In genomic region chr5:113735023-113735344, GRCm38 (mm10) we compare ENCODE assay signal across 8 mouse cellular contexts. TPM values are rescaled to one million over a fixed set of nuclear protein-coding genes. Genes with fewer than 3 reads are reported as not detected.
DNase-seq lines count a peak whose midpoint lies in the region; ATAC-seq and TF ChIP-seq lines count a peak whose summit lies in the region.

No protein-coding gene starts in this region.

- peak overlapping the region; percentile 72 for H3K27ac ChIP-seq in heart, embryonic 13.5 days (replicated peaks)
- peak overlapping the region; percentile 97 for H3K27ac ChIP-seq in hindbrain, embryonic 13.5 days

- H3K4me2 ChIP-seq in heart, embryonic 13.5 days, result peak overlapping the region; percentile 77
- H3K4me2 ChIP-seq in hindbrain, embryonic 13.5 days, result peak overlapping the region; percentile 78

- no peaks in the 10 kb centered on the region for H3K9me3 ChIP-seq in heart, embryonic 13.5 days
- no peaks in the 10 kb centered on the region; the same call in 1 of the 2 replicates for H3K9me3 ChIP-seq in G1E (replicated peaks)
- H3K9me3 ChIP-seq in hindbrain, embryonic 13.5 days, result no peaks in the 10 kb centered on the region
- H3K9me3 ChIP-seq in megakaryocyte, embryonic 14.5 days, result no peaks in the 10 kb centered on the region

- no peak for TF ChIP-seq CTCF in G1E (IDR thresholded peaks at IDR 0.05; ENCODE audit: low read depth, low read length)

- peaks cover 18% of the 10 kb centered on the region for H3K4me1 ChIP-seq in heart, embryonic 13.5 days
- H3K4me1 ChIP-seq in G1E (ENCODE audit: insufficient read depth, low read depth, low read length), result peaks cover 34% of the 10 kb centered on the region
- H3K4me1 ChIP-seq in hindbrain, embryonic 13.5 days (replicated peaks), result peaks cover 34% of the 10 kb centered on the region
- H3K4me1 ChIP-seq in megakaryocyte, embryonic 14.5 days, result peaks cover 33% of the 10 kb centered on the region

- H3K27me3 ChIP-seq in heart, embryonic 13.5 days (replicated peaks), result no peaks in the 10 kb centered on the region
- no peaks in the 10 kb centered on the region; the same call in 1 of the 2 replicates for H3K27me3 ChIP-seq in G1E (ENCODE audit: insufficient read depth, low read length)
- no peaks in the 10 kb centered on the region for H3K27me3 ChIP-seq in hindbrain, embryonic 13.5 days
- H3K27me3 ChIP-seq in megakaryocyte, embryonic 14.5 days (replicated peaks), result peaks cover 10% of the 10 kb centered on the region

- H3K4me3 ChIP-seq in heart, embryonic 13.5 days, result peak overlapping the region; percentile 68
- peak overlapping the region; percentile 86 for H3K4me3 ChIP-seq in G1E (ENCODE audit: low read depth, low read length)
- H3K4me3 ChIP-seq in hindbrain, embryonic 13.5 days, result peak overlapping the region; percentile 63
- H3K4me3 ChIP-seq in megakaryocyte, embryonic 14.5 days (replicated peaks), result peak overlapping the region; percentile 100

- peak overlapping the region; percentile 77 for H3K9ac ChIP-seq in heart, embryonic 13.5 days
- H3K9ac ChIP-seq in hindbrain, embryonic 13.5 days, result peak overlapping the region; percentile 73

- H3K36me3 ChIP-seq in heart, embryonic 13.5 days, result peaks cover 25% of the 10 kb centered on the region
- H3K36me3 ChIP-seq in G1E (replicated peaks), result peaks cover 34% of the 10 kb centered on the region
- peaks cover 24% of the 10 kb centered on the region for H3K36me3 ChIP-seq in hindbrain, embryonic 13.5 days
- peaks cover 33% of the 10 kb centered on the region for H3K36me3 ChIP-seq in megakaryocyte, embryonic 14.5 days (replicated peaks; ENCODE audit: low read length)

- 37% methylated on average over 7 of the region's 7 CpGs for WGBS in heart, embryonic 13.5 days
- 25% methylated on average over 7 of the region's 7 CpGs for WGBS in hindbrain, embryonic 13.5 days

- no peak for ATAC-seq in heart, embryonic 13.5 days (ENCODE audit: extremely low read depth, insufficient number of reproducible peaks, low FRiP score, low TSS enrichment)
- no peak for ATAC-seq in G1E (ENCODE audit: extremely low read depth, insufficient number of reproducible peaks, low FRiP score, poor library complexity, severe bottlenecking)
- ATAC-seq in hindbrain, embryonic 13.5 days (ENCODE audit: low FRiP score), result no peak

- no peak for DNase-seq in heart, adult 8-10 months (ENCODE audit: low spot score)
- peak; percentile 11 for DNase-seq in G1E (ENCODE audit: low spot score)
- no peak for DNase-seq in adrenal gland, adult 8-10 months
- DNase-seq in spleen, adult 18-20 months, result no peak
- no peak for DNase-seq in T-cell, adult 2 months (ENCODE audit: low spot score)

RNA-seq across cellular contexts. Expression of gene Ficd, which starts 0.6 kb away (rescaled TPM):
- 5.0 TPM in 2 replicates for polyA plus RNA-seq in heart, embryonic 13.5 days (2015; fragmentation: Nextera tagmentation; extraction: Ambion mirVana)
- 10 to 100 TPM; 10.2 to 11.6 (median 10.8) TPM for total RNA-seq in heart, adult 8-10 months (2022)
- total RNA-seq in G1E (2014; fragmentation: Nextera tagmentation) (2.4 and 5.8 TPM in 2 replicates), G1E (2017) (1.5 and 1.7 TPM in 2 replicates)
- 1.4 and 1.9 TPM in 2 replicates for polyA plus RNA-seq in G1E (2012)
- 8.0 and 8.2 TPM in 2 replicates for polyA plus RNA-seq in hindbrain, embryonic 13.5 days (2015; fragmentation: Nextera tagmentation; extraction: Ambion mirVana)
- 1.2 and 2.4 TPM in 2 replicates for polyA plus RNA-seq in megakaryocyte, embryonic 14.5 days (2012; ENCODE audit: insufficient read depth, low replicate concordance)
- 10 to 100 TPM; 15.7 to 25.8 (median 17.6) TPM for total RNA-seq in adrenal gland, adult 8-10 months (2022)

RNA-seq across cellular contexts. Expression of gene 1700069L16Rik, which starts 10.4 kb away (rescaled TPM):
- polyA plus RNA-seq in heart, embryonic 13.5 days (2015; fragmentation: Nextera tagmentation; extraction: Ambion mirVana), result not detected in 2 replicates
- not detected for total RNA-seq in heart, adult 8-10 months (2022)
- total RNA-seq in G1E (2014; fragmentation: Nextera tagmentation), result not detected in 2 replicates
- 0.29 TPM in 1 of 2 replicates, not detected in the other for total RNA-seq in G1E (2017)
- polyA plus RNA-seq in G1E (2012), result not detected in 2 replicates
- not detected in 2 replicates for polyA plus RNA-seq in hindbrain, embryonic 13.5 days (2015; fragmentation: Nextera tagmentation; extraction: Ambion mirVana)
- not detected in 2 replicates for polyA plus RNA-seq in megakaryocyte, embryonic 14.5 days (2012; ENCODE audit: insufficient read depth, low replicate concordance)
- not detected for total RNA-seq in adrenal gland, adult 8-10 months (2022)

RNA-seq across cellular contexts. Expression of gene Sart3, which starts 37.3 kb away (rescaled TPM):
- polyA plus RNA-seq in heart, embryonic 13.5 days (2015; fragmentation: Nextera tagmentation; extraction: Ambion mirVana), result 32.0 and 34.5 TPM in 2 replicates
- 10 to 100 TPM; 11.2 to 12.6 (median 12.2) TPM for total RNA-seq in heart, adult 8-10 months (2022)
- total RNA-seq in G1E (2014; fragmentation: Nextera tagmentation) (18.6 and 19.0 TPM in 2 replicates), G1E (2017) (30.4 and 32.6 TPM in 2 replicates)
- 45.6 and 52.6 TPM in 2 replicates for polyA plus RNA-seq in G1E (2012)
- 44.0 and 46.0 TPM in 2 replicates for polyA plus RNA-seq in hindbrain, embryonic 13.5 days (2015; fragmentation: Nextera tagmentation; extraction: Ambion mirVana)
- polyA plus RNA-seq in megakaryocyte, embryonic 14.5 days (2012; ENCODE audit: insufficient read depth, low replicate concordance), result 9.0 and 14.3 TPM in 2 replicates
- 10 to 100 TPM; 29.5 to 47.4 (median 40.1) TPM for total RNA-seq in adrenal gland, adult 8-10 months (2022)

RNA-seq across cellular contexts. Expression of gene Iscu, which starts 37.6 kb away (rescaled TPM):
- 99.6 and 102 TPM in 2 replicates for polyA plus RNA-seq in heart, embryonic 13.5 days (2015; fragmentation: Nextera tagmentation; extraction: Ambion mirVana)
- total RNA-seq in heart, adult 8-10 months (2022), result 100 to 1,000 TPM; 195 to 224 (median 212) TPM
- total RNA-seq in G1E (2014; fragmentation: Nextera tagmentation) (44.2 and 46.2 TPM in 2 replicates), G1E (2017) (76.9 and 93.6 TPM in 2 replicates)
- polyA plus RNA-seq in G1E (2012), result 39.5 and 50.7 TPM in 2 replicates
- polyA plus RNA-seq in hindbrain, embryonic 13.5 days (2015; fragmentation: Nextera tagmentation; extraction: Ambion mirVana), result 91.5 and 93.4 TPM in 2 replicates
- polyA plus RNA-seq in megakaryocyte, embryonic 14.5 days (2012; ENCODE audit: insufficient read depth, low replicate concordance), result 39.7 and 56.2 TPM in 2 replicates
- 1,000 to 10,000 TPM in 2 of 4 experiments, 100 to 1,000 TPM in 2; 572 to 1,204 (median 919) TPM for total RNA-seq in adrenal gland, adult 8-10 months (2022)
